Mouse (Mus musculus) forebrain, embryonic 15.5 days (tissue): ENCODE measurements at regions not wholly inside any gene's neighbourhood (a gene's known extent, or its start where the extent isn't known, plus 50 kb on each side); places are given as distances from the start of the nearest gene placed in this dataset.
"Not testable (repeated sequence)": the region's sequence is repeated elsewhere in the genome, so short reads cannot be mapped to it uniquely, and the experiment has no call there.

ENCODE experiments used
- ATAC-seq: fragments of 200-750 bp; cut with Nextera tagmentation; replicated peaks from 2 replicates; pipeline ENCODE4 v1.8.0; 2017; ENCODE audit warnings: mild to moderate bottlenecking, moderate TSS enrichment, moderate library complexity
- H3K27ac ChIP-seq: fragments of 300-500 bp; sonication (generic); replicated peaks from 2 replicates; pipeline ENCODE4 v1.5.1; 2015; ENCODE audit warnings: mild to moderate bottlenecking, inconsistent platforms
- H3K27me3 ChIP-seq: fragments of 300-500 bp; sonication (generic); 2 replicates; pipeline ENCODE4 v1.6.1; 2015; ENCODE audit warnings: inconsistent platforms
- H3K36me3 ChIP-seq: fragments of 300-500 bp; sonication (generic); 2 replicates; pipeline ENCODE4 v1.6.1; 2015; ENCODE audit warnings: mild to moderate bottlenecking, inconsistent platforms
- H3K4me1 ChIP-seq: fragments of 300-500 bp; sonication (generic); 2 replicates; pipeline ENCODE4 v1.6.1; 2015; ENCODE audit warnings: inconsistent platforms
- H3K4me2 ChIP-seq: fragments of 300-500 bp; sonication (generic); replicated peaks from 2 replicates; pipeline ENCODE4 v1.6.1; 2015; ENCODE audit warnings: mild to moderate bottlenecking, inconsistent platforms
- H3K4me3 ChIP-seq: fragments of 300-500 bp; sonication (generic); 2 replicates; pipeline ENCODE4 v1.5.1; 2015; ENCODE audit warnings: mild to moderate bottlenecking, inconsistent platforms
- H3K9ac ChIP-seq: fragments of 300-500 bp; sonication (generic); replicated peaks from 2 replicates; pipeline ENCODE4 v1.6.1; 2015; ENCODE audit warnings: mild to moderate bottlenecking, inconsistent platforms
- H3K9me3 ChIP-seq: fragments of 300-500 bp; sonication (generic); 2 replicates; pipeline ENCODE4 v1.6.1; 2016; ENCODE audit warnings: inconsistent platforms
- WGBS: fragments of 180-500 bp; shearing (Covaris S2); methylation state at CpG from one replicate; pipeline ENCODE4 v1.1.7; 2015; ENCODE audit warnings: mixed read lengths; 5-methylcytosine and 5-hydroxymethylcytosine counted together

DNA sequence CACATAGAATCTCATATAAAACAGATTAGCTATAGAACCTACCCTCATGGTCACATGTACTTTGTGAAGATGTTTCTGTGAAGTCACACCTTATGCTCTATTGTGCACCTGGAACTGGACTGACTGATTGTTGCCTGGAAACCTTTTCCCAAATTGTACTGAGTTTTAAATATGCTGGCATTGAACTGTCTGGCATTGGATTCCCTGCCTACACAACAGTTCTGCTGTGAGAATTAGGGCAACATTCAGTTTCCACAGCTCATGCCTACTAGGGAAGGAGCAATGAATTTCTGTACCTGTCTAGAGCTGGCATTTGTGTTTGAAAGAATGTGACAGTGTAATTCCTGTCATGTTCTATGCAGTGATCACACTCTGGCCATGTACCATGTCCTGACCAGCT is 60.4 kb upstream of the Poc5 start:
- no peak overlapping the region for H3K9ac ChIP-seq
- H3K4me1 ChIP-seq, result peaks cover 5% of the 10 kb centered on the region
- no peak for ATAC-seq

DNA sequence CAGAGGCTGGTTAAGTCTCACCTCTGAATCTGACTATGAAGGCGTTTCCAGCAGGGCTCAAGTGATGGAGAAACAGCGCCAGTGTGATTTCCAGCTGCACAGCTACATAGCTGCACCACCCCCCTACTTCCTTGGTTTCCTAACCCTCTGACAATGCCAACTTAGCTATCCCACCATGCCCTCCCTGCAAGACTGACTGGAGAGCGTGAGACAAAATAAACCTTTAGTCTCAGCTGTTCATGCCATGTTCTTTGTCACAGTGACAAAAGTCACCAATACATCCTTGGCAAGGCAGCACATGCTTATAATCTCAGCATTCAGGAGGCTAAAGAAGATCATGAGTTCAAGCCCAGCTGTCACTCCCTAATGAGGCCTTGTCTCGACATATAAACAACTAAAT is 63.5 kb upstream of the Poc5 start:
- Histone ChIP-seq H3K27me3 (no peaks in the 10 kb centered on the region), H3K27ac (no peak overlapping the region), H3K36me3 (no peaks in the 10 kb centered on the region), H3K9ac (no peak overlapping the region), H3K4me3 (no peak overlapping the region), H3K9me3 (no peaks in the 10 kb centered on the region), H3K4me2 (no peak overlapping the region), H3K4me1 (peaks cover 5% of the 10 kb centered on the region)
- peak; percentile 70 for ATAC-seq
- WGBS, result 21% methylated on average over 4 of the region's 4 CpGs

More for the DNA sequence above, 60.4 kb upstream of the Poc5 start:
- H3K27ac ChIP-seq, result no peak overlapping the region
- H3K27me3 ChIP-seq, result no peaks in the 10 kb centered on the region
- H3K4me2 ChIP-seq, result no peak overlapping the region
- no peaks in the 10 kb centered on the region for H3K9me3 ChIP-seq
- no peaks in the 10 kb centered on the region for H3K36me3 ChIP-seq
- H3K4me3 ChIP-seq, result no peak overlapping the region

DNA sequence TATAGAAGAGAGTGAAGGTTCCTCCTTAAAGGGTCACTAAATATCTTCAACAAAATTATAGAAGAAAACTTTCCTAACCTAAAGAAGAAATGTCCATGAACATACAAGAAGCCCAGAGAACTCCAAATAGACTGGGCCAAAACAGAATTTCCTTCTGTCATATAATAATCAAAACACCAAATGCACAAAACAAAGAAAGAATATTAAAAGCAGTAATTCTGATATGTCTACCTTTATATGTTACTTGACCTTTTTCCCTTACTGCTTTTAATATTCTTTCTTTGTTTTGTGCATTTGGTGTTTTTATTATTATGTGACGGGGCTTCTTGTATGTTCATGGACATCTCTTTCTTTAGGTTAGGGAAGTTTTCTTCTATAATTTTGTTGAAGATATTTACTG is 70.9 kb upstream of the Poc5 start:
- not testable (repeated sequence) for H3K4me3 ChIP-seq, H3K36me3 ChIP-seq, H3K27ac ChIP-seq, H3K9me3 ChIP-seq, H3K27me3 ChIP-seq, H3K4me1 ChIP-seq, ATAC-seq, H3K4me2 ChIP-seq, H3K9ac ChIP-seq
- 95% methylated on average over 1 of the region's 1 CpGs for WGBS

DNA sequence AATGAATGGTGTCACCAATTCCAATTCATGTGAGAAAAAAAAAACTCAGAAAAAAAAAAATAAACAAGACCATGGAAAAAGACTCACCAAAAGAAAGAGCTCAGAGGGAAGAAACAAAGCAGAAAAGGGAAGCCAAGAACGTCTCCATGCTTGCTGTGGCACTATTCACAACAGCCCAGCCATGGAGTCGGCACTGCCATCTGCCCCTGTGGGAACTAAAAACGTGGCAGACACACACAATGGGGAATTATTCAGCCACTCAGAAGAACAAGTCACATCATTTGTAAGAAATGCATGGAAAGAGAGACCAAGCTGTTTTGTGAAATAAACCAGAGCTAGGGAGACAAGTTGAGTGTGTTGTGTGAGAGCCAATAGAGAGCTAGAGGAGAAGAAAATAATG is 74.9 kb upstream of the Poc5 start:
- WGBS, result 6% methylated on average over 3 of the region's 3 CpGs

DNA sequence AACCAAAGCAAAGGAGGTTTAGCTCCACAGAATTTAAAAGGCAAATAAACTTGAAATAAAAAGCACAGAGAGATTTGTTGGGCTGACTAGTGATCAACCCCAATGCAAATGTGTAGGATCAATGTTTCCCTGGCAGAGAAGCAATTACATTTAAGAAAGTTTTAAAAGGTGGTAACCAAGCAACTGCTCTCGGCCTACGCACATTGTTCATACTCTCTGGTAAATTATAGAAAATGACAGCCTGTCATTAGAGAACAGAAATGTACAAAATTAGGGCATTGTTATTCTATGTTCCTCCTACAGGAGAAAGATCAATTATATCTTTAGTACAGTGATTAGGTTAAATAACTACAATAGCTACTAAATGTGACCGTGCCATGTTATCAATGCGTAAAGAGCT is 85.6 kb upstream of the Poc5 start:
- Histone ChIP-seq H3K36me3 (no peaks in the 10 kb centered on the region), H3K27me3 (no peaks in the 10 kb centered on the region), H3K4me2 (no peak overlapping the region), H3K9ac (no peak overlapping the region), H3K9me3 (no peaks in the 10 kb centered on the region), H3K4me3 (no peak overlapping the region), H3K27ac (no peak overlapping the region), H3K4me1 (no peaks in the 10 kb centered on the region)
- WGBS, result 76% methylated on average over 4 of the region's 4 CpGs
- peak; percentile 35; the same call in 1 of the 2 replicates for ATAC-seq

More for the DNA sequence above, 74.9 kb upstream of the Poc5 start:
- H3K4me3 ChIP-seq, result no peak overlapping the region
- H3K27me3 ChIP-seq, result no peaks in the 10 kb centered on the region
- H3K9ac ChIP-seq, result no peak overlapping the region
- H3K27ac ChIP-seq, result peak overlapping the region; percentile 48
- H3K4me1 ChIP-seq, result no peaks in the 10 kb centered on the region
- peak; percentile 69; the same call in 1 of the 2 replicates for ATAC-seq
- no peak overlapping the region for H3K4me2 ChIP-seq
- no peaks in the 10 kb centered on the region for H3K9me3 ChIP-seq
- no peaks in the 10 kb centered on the region for H3K36me3 ChIP-seq

DNA sequence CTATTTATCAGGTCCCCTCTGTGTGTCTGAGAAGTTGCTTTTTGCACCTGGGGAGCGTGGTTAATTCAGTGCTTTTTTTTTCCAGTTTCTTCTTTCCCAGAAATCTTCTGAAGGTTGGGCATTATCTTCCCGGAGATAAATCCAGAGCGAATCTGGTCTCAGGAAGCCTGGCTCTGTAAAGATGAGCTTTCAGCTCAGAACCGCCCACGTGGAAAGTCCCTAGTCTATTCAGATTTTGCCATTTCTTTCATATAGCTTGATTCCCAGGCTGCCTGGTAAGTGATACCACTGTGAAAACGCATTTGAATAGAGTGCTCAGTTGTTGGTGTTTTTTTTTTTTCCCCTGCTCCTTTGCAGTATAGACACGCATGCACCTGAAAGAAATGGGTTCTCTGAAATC is 100.3 kb upstream of the Poc5 start:
- H3K4me1 ChIP-seq, result no peaks in the 10 kb centered on the region
- H3K9ac ChIP-seq, result no peak overlapping the region
- no peak overlapping the region for H3K4me2 ChIP-seq
- H3K36me3 ChIP-seq, result no peaks in the 10 kb centered on the region
- ATAC-seq, result no peak
- WGBS, result 33% methylated on average over 7 of the region's 7 CpGs
- H3K27me3 ChIP-seq, result no peaks in the 10 kb centered on the region
- no peaks in the 10 kb centered on the region for H3K9me3 ChIP-seq
- H3K27ac ChIP-seq, result no peak overlapping the region
- H3K4me3 ChIP-seq, result no peak overlapping the region

DNA sequence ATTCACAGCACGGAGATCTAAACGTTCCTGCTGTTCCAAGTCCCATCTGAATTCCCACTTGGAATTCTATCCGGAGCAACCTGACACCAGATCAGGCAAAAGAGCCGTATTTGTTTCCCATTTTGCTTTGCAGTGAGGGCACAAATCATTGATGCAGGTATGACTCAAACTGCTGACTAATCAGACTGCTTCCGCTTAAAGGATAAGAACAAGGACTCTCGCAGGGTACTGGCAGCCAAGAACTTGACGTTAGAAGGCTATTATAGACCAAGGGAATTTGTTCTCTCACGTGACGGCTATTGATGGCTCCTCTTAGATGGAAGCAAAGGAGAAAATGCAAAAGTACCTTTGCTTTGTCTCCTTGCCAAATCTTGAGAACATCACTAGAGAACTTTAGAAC is 118.1 kb upstream of the Poc5 start:
- H3K36me3 ChIP-seq, result no peaks in the 10 kb centered on the region
- WGBS, result 63% methylated on average over 9 of the region's 9 CpGs
- no peaks in the 10 kb centered on the region for H3K27me3 ChIP-seq
- H3K9me3 ChIP-seq, result no peaks in the 10 kb centered on the region
- H3K4me1 ChIP-seq, result no peaks in the 10 kb centered on the region
- H3K4me3 ChIP-seq, result no peak overlapping the region
- H3K9ac ChIP-seq, result no peak overlapping the region
- H3K4me2 ChIP-seq, result no peak overlapping the region
- no peak overlapping the region for H3K27ac ChIP-seq
- ATAC-seq, result no peak

DNA sequence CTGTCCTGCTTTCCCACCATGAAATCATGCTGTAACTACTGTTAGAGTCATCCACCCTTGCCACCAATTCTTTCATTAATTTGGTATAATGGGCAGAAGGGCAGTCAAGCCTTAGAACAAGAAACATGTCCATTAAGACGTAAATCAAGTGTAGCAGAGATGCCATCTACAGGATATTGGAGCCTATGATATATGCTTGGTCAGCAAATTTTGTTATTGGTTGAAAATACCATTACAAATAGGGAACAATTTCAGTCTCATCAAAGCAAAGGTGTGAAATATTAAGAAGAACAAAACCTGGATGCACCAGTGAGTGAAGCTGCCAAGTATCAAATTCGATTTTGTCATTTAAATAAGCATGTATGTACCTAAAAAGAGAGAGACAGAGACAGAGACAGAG is 123.6 kb upstream of the Sv2c start:
- WGBS, result 78% methylated on average over 2 of the region's 2 CpGs
- no peaks in the 10 kb centered on the region for H3K9me3 ChIP-seq
- no peak overlapping the region for H3K27ac ChIP-seq
- H3K9ac ChIP-seq, result no peak overlapping the region
- no peaks in the 10 kb centered on the region for H3K4me1 ChIP-seq
- no peak overlapping the region for H3K4me2 ChIP-seq
- ATAC-seq, result no peak
- H3K36me3 ChIP-seq, result no peaks in the 10 kb centered on the region
- no peaks in the 10 kb centered on the region for H3K27me3 ChIP-seq
- no peak overlapping the region for H3K4me3 ChIP-seq

DNA sequence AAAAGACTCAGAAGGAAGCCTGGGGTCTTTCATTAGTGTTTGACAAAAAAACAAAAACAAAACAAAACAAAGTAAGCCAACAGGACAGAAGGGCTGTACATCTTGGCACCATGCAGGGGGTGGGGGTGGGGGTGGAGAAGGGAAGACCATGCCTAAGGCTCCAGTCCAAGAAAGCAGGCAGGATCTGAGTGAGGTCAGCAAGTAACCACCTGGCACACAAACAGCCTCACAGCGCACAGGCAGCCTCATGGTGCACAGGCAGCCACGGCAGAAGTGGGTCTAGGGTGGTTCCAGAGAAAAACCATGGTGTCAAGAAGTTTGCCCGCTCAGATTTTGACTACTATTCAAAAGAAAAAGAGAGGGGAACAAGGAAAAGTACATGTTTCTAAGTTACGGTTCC is 122.0 kb upstream of the Sv2c start:
- H3K4me3 ChIP-seq, result no peak overlapping the region
- H3K9ac ChIP-seq, result no peak overlapping the region
- no peak for ATAC-seq
- H3K36me3 ChIP-seq, result no peaks in the 10 kb centered on the region
- no peak overlapping the region for H3K4me2 ChIP-seq
- WGBS, result 85% methylated on average over 4 of the region's 4 CpGs
- H3K27me3 ChIP-seq, result no peaks in the 10 kb centered on the region
- H3K4me1 ChIP-seq, result no peaks in the 10 kb centered on the region
- H3K9me3 ChIP-seq, result no peaks in the 10 kb centered on the region
- H3K27ac ChIP-seq, result no peak overlapping the region

DNA sequence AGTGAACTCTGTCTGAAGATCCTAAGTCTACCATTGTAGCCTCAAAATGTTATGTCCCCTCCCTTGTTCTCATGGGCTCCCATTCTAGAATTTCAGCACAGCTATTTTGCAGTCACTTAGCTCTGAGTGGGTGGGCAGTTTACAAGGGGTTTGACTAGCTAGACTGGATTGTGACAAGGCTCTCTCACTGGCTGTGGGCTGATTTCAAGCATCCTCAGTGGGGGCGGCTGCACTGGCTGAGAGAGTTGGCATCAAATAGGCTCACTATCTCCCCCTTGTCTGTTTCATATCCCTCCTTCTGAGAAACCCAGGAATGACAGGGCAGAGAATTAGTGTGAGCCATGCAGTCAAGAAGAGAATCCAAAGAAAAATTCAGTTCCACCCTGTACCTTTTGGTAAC is 88.4 kb upstream of the Sv2c start:
- H3K4me3 ChIP-seq, result no peak overlapping the region
- H3K4me1 ChIP-seq, result no peaks in the 10 kb centered on the region
- 86% methylated on average over 1 of the region's 1 CpGs for WGBS
- H3K36me3 ChIP-seq, result no peaks in the 10 kb centered on the region
- no peaks in the 10 kb centered on the region for H3K9me3 ChIP-seq
- ATAC-seq, result no peak
- no peak overlapping the region for H3K4me2 ChIP-seq
- no peak overlapping the region for H3K9ac ChIP-seq
- H3K27me3 ChIP-seq, result no peaks in the 10 kb centered on the region
- H3K27ac ChIP-seq, result no peak overlapping the region

DNA sequence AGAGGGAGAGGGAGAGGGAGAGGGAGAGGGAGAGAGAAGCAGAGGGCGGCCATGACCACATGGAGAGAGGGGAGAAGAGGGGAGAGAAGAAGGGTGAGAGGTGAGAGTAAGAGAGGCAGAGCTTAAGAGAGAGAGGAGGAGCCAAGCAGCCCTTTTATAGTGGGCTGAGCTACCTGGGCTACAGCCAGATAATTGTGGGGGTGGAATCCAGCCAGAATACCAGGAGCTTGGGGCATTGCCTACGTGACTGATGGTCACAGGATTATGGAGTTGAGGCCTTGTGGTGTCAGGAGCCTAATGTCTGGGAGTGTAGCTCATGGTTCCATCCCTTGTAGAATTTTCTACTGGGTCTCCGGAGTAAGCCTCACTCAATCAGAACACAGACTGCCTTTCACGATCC is 83.1 kb upstream of the Sv2c start:
- Histone ChIP-seq H3K4me1 (no peaks in the 10 kb centered on the region), H3K4me3 (no peak overlapping the region), H3K9ac (no peak overlapping the region), H3K4me2 (no peak overlapping the region), H3K36me3 (no peaks in the 10 kb centered on the region), H3K27me3 (no peaks in the 10 kb centered on the region), H3K27ac (no peak overlapping the region), H3K9me3 (no peaks in the 10 kb centered on the region)
- WGBS, result 80% methylated on average over 4 of the region's 4 CpGs
- no peak for ATAC-seq

DNA sequence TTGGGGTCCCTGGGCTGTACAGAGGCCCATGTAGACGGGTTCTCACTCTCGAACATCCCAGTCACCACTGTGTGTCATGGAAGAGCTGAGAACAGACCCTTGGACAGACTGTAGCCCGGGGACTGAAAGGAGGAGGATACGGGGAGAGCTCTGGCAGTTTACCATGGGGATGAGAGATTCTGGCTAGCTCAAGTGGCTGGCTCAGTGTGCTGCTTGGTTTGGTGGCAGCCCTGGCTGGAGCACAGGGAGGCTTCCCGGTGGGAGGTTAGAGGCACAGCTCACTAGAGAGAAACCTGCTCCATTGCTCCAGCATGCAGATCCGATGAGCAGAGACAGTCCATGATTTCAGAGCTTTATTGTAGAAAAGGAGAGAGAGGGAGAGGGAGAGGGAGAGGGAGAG is 82.7 kb upstream of the Sv2c start:
- Histone ChIP-seq H3K4me1 (no peaks in the 10 kb centered on the region), H3K27me3 (no peaks in the 10 kb centered on the region), H3K9ac (no peak overlapping the region), H3K4me2 (no peak overlapping the region), H3K27ac (no peak overlapping the region), H3K4me3 (no peak overlapping the region), H3K9me3 (no peaks in the 10 kb centered on the region), H3K36me3 (no peaks in the 10 kb centered on the region)
- WGBS, result 75% methylated on average over 6 of the region's 6 CpGs
- no peak for ATAC-seq

DNA sequence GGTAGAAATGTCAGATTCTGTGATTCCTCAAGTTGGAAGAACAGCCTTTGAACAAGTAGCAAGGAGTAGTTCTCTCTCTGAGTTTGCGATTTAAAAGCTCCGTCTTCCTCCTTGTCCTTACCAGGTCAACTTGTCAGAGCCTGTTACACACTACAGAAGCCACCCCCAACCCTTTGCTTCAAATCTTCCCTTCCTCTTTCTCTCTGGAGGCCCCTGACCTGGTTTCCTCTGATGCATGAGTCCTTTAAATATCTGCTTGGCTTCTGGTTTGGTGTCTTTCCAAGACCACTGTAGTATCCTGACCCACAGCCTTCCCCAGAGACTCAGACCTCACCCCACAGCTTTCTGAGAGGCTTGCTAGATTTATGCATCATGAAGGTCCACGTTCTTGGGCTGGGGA is 73.7 kb upstream of the Sv2c start:
- no peak overlapping the region for H3K4me2 ChIP-seq
- WGBS, result 80% methylated on average over 3 of the region's 3 CpGs
- H3K4me3 ChIP-seq, result no peak overlapping the region
- no peak overlapping the region for H3K27ac ChIP-seq
- no peak overlapping the region for H3K9ac ChIP-seq
- H3K36me3 ChIP-seq, result no peaks in the 10 kb centered on the region
- no peaks in the 10 kb centered on the region for H3K9me3 ChIP-seq
- H3K4me1 ChIP-seq, result no peaks in the 10 kb centered on the region
- ATAC-seq, result no peak
- no peaks in the 10 kb centered on the region for H3K27me3 ChIP-seq
